Mouse (Mus musculus): ENCODE measurements around the gene Prr12. TPM values are rescaled to one million over a fixed set of nuclear protein-coding genes. Genes with fewer than 3 reads are reported as not detected.

Gene Prr12
- polyA plus RNA-seq, 1 experiment from 2014 or later = 15.0 TPM

- Histone ChIP-seq H3K9ac (ENCODE audit: low read length) (peak within 1 kb of the TSS; percentile 96), H3K4me1 (replicated peaks; ENCODE audit: control insufficient read depth, insufficient read depth, low read length) (peaks cover 18% of the 10 kb centered on the region), H3K27me3 (replicated peaks; ENCODE audit: control insufficient read depth, insufficient read depth, low read length) (no peaks in the 10 kb centered on the region), H3K4me3 (ENCODE audit: low read depth, low read length) (peak within 1 kb of the TSS; percentile 99), H3K27ac (ENCODE audit: low read depth) (peak within 1 kb of the TSS; percentile 95), H3K9me3 (ENCODE audit: control insufficient read depth, low read length) (no peaks in the 10 kb centered on the region), H3K4me2 (ENCODE audit: low read length) (peak within 1 kb of the TSS; percentile 64), H3K36me3 (ENCODE audit: control insufficient read depth, insufficient read depth, low read length) (peaks cover 30% of the 10 kb centered on the region)
- ATAC-seq (replicated peaks; ENCODE audit: low FRiP score, low TSS enrichment, low read depth) = peak; percentile 81
- peak; percentile 98 for DNase-seq (ENCODE audit: low spot score)
- WGBS = under 1% methylated on average over 69 of the region's 69 CpGs
Measured at GRCm38 (mm10) chr7:45015957-45016612, 36.6 kb downstream of the Prr12 start, which contains the start of gene Scaf1. TSS of gene Scaf1 (minus strand) at chr7:45016363.

- Histone ChIP-seq H3K27me3 (replicated peaks; ENCODE audit: control insufficient read depth, insufficient read depth, low read length) (no peaks in the 10 kb centered on the region), H3K4me2 (ENCODE audit: low read length) (peak overlapping the region; percentile 64), H3K9ac (ENCODE audit: low read length) (peak overlapping the region; percentile 96), H3K36me3 (ENCODE audit: control insufficient read depth, insufficient read depth, low read length) (peaks cover 35% of the 10 kb centered on the region), H3K4me3 (ENCODE audit: low read depth, low read length) (peak overlapping the region; percentile 99), H3K27ac (ENCODE audit: low read depth) (peak overlapping the region; percentile 95), H3K9me3 (ENCODE audit: control insufficient read depth, low read length) (no peaks in the 10 kb centered on the region), H3K4me1 (replicated peaks; ENCODE audit: control insufficient read depth, insufficient read depth, low read length) (peaks cover 18% of the 10 kb centered on the region)
- ATAC-seq (replicated peaks; ENCODE audit: low FRiP score, low TSS enrichment, low read depth) (no peak), DNase-seq (ENCODE audit: low spot score) (no peak)
- 1% methylated on average over 20 of the region's 20 CpGs for WGBS
Measured at GRCm38 (mm10) chr7:45015344-45015956, 37.2 kb downstream of the Prr12 start.

DNA sequence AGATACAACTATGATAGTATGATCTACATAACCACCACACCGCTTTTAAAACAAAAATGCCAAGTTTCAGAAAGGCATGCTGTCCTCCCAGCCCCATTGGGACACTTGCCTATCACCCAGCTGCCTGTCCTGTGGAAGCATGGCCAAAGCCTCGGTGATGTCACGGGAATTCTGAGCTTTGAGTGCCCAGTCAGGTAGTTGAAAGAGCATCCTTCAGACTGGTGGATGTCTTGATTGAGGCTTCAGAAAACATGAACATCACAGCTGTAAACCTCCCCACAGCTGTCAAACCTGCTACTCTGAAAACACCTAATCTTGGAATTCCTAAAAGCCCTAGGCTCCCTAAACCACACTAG lies 38.6 kb downstream of the Prr12 start:
- DNase-seq (ENCODE audit: low spot score) (no peak), ATAC-seq (replicated peaks; ENCODE audit: low FRiP score, low TSS enrichment, low read depth) (no peak)
- WGBS = 93% methylated on average over 3 of the region's 3 CpGs
- Histone ChIP-seq H3K27me3 (replicated peaks; ENCODE audit: control insufficient read depth, insufficient read depth, low read length) (no peaks in the 10 kb centered on the region), H3K9ac (ENCODE audit: low read length) (no peak overlapping the region), H3K9me3 (ENCODE audit: control insufficient read depth, low read length) (no peaks in the 10 kb centered on the region), H3K4me3 (ENCODE audit: low read depth, low read length) (no peak overlapping the region), H3K4me2 (ENCODE audit: low read length) (no peak overlapping the region), H3K36me3 (ENCODE audit: control insufficient read depth, insufficient read depth, low read length) (peaks cover 49% of the 10 kb centered on the region), H3K27ac (ENCODE audit: low read depth) (no peak overlapping the region), H3K4me1 (replicated peaks; ENCODE audit: control insufficient read depth, insufficient read depth, low read length) (peaks cover 16% of the 10 kb centered on the region)

DNA sequence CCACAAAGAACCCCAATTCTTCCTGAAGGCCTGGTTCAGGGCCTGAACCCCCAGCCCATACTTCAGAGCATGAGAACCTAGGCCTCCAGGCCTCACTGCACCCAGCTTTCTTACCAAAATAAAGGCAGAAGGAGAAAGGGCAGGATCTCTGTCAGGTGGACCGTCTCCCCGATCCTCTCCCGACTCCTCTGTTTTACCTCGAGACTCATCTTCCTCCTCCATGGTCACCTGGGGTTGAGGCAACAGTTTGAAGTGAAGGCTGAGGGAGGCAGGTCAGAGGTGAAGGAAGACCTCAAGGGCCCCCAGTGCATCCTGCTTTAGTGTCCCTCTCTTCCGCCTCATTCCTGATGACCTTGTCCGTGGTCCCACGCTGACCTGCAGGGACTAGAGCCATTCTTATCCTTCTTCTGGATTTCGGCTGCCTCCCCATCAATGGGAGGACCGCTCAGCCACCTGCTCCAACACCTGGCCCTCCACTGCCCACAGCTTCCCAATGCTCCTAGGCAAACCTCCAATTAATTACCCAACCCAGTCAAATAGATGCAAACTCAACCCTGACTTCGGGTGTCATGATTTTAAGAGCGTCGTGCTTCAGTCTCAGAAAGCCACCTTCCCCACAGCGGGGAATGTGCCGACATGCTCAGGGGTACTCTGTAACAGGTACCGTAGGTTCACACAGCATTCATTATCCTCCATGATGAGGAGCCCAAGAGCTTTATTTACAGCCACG lies 39.1 kb downstream of the Prr12 start:
- Histone ChIP-seq H3K9me3 (ENCODE audit: control insufficient read depth, low read length) (no peaks in the 10 kb centered on the region), H3K9ac (ENCODE audit: low read length) (no peak overlapping the region), H3K27me3 (replicated peaks; ENCODE audit: control insufficient read depth, insufficient read depth, low read length) (no peaks in the 10 kb centered on the region), H3K4me3 (ENCODE audit: low read depth, low read length) (no peak overlapping the region), H3K4me2 (ENCODE audit: low read length) (no peak overlapping the region), H3K36me3 (ENCODE audit: control insufficient read depth, insufficient read depth, low read length) (peaks cover 53% of the 10 kb centered on the region), H3K4me1 (replicated peaks; ENCODE audit: control insufficient read depth, insufficient read depth, low read length) (peaks cover 11% of the 10 kb centered on the region), H3K27ac (ENCODE audit: low read depth) (no peak overlapping the region)
- DNase-seq (ENCODE audit: low spot score) = no peak
- WGBS = 94% methylated on average over 16 of the region's 16 CpGs
- no peak for ATAC-seq (replicated peaks; ENCODE audit: low FRiP score, low TSS enrichment, low read depth)

DNA sequence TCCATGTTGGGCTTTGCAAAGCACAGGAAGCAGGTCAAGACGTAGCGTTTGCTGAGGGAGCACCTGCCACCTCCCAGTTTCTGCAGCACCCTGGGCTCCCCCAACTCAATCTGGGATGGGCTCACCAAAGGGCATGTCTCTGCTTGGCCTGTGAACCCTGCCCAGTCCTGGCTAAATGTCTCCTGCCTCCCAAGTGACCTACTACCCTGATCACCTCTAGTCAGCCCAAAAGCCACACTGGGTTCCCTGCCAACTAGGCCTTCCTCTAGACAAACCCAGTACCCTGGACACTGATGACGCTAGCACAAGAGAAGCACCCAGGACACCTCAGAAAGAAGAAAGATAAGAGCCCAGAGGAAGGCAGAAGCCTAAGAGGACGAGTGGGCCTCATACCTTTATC lies 39.9 kb downstream of the Prr12 start:
- H3K36me3 ChIP-seq (ENCODE audit: control insufficient read depth, insufficient read depth, low read length) = peaks cover 60% of the 10 kb centered on the region
- H3K27ac ChIP-seq (ENCODE audit: low read depth) = no peak overlapping the region
- no peak for DNase-seq (ENCODE audit: low spot score)
- ATAC-seq (replicated peaks; ENCODE audit: low FRiP score, low TSS enrichment, low read depth) = no peak
- H3K4me3 ChIP-seq (ENCODE audit: low read depth, low read length) = no peak overlapping the region
- WGBS = 82% methylated on average over 4 of the region's 4 CpGs
- no peak overlapping the region for H3K9ac ChIP-seq (ENCODE audit: low read length)
- H3K4me2 ChIP-seq (ENCODE audit: low read length) = no peak overlapping the region
- peaks cover 6% of the 10 kb centered on the region for H3K4me1 ChIP-seq (replicated peaks; ENCODE audit: control insufficient read depth, insufficient read depth, low read length)
- no peaks in the 10 kb centered on the region for H3K9me3 ChIP-seq (ENCODE audit: control insufficient read depth, low read length)
- no peaks in the 10 kb centered on the region for H3K27me3 ChIP-seq (replicated peaks; ENCODE audit: control insufficient read depth, insufficient read depth, low read length)

GRCm38 (mm10) chr7:45012011-45012410 lies 40.7 kb downstream of the Prr12 start:
- Histone ChIP-seq H3K4me3 (ENCODE audit: low read depth, low read length) (no peak overlapping the region), H3K27me3 (replicated peaks; ENCODE audit: control insufficient read depth, insufficient read depth, low read length) (no peaks in the 10 kb centered on the region), H3K27ac (ENCODE audit: low read depth) (no peak overlapping the region), H3K4me2 (ENCODE audit: low read length) (no peak overlapping the region), H3K36me3 (ENCODE audit: control insufficient read depth, insufficient read depth, low read length) (peaks cover 69% of the 10 kb centered on the region), H3K4me1 (replicated peaks; ENCODE audit: control insufficient read depth, insufficient read depth, low read length) (peaks cover 6% of the 10 kb centered on the region), H3K9me3 (ENCODE audit: control insufficient read depth, low read length) (no peaks in the 10 kb centered on the region), H3K9ac (ENCODE audit: low read length) (no peak overlapping the region)
- DNase-seq (ENCODE audit: low spot score) (no peak), ATAC-seq (replicated peaks; ENCODE audit: low FRiP score, low TSS enrichment, low read depth) (no peak)
- WGBS = 97% methylated on average over 6 of the region's 6 CpGs

- H3K36me3 ChIP-seq (ENCODE audit: control insufficient read depth, insufficient read depth, low read length) = peaks cover 97% of the 10 kb centered on the region
- no peak overlapping the region for H3K9ac ChIP-seq (ENCODE audit: low read length)
- WGBS = 97% methylated on average over 19 of the region's 19 CpGs
- no peak overlapping the region for H3K27ac ChIP-seq (ENCODE audit: low read depth)
- no peak overlapping the region for H3K4me3 ChIP-seq (ENCODE audit: low read depth, low read length)
- H3K9me3 ChIP-seq (ENCODE audit: control insufficient read depth, low read length) = no peaks in the 10 kb centered on the region
- no peaks in the 10 kb centered on the region for H3K4me1 ChIP-seq (replicated peaks; ENCODE audit: control insufficient read depth, insufficient read depth, low read length)
- ATAC-seq (replicated peaks; ENCODE audit: low FRiP score, low TSS enrichment, low read depth) (no peak), DNase-seq (ENCODE audit: low spot score) (no peak)
- no peaks in the 10 kb centered on the region for H3K27me3 ChIP-seq (replicated peaks; ENCODE audit: control insufficient read depth, insufficient read depth, low read length)
- no peak overlapping the region for H3K4me2 ChIP-seq (ENCODE audit: low read length)
Measured at GRCm38 (mm10) chr7:45008411-45008810, 44.3 kb downstream of the Prr12 start.

DNA sequence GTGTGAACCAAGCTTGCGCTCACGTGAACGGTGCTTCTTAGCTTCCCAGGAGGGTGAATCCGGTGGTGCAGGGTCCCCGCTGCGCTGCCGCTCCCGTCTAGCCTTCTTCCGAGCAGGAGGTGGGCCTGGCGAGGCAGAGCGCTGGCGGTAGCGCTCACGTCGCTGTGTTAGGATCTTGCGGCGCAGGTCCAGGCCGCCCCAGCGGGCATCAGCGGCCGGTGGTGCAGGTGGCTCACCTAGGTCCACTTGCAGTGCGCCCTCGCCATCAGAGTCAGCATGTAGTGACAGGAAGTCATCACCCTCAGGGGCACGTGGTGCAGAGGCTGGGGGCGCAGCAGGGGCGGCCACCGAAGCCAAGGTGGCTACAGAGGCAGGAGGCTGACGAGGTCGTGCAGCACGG lies 44.8 kb downstream of the Prr12 start:
- WGBS = 95% methylated on average over 30 of the region's 30 CpGs
- Histone ChIP-seq H3K9ac (ENCODE audit: low read length) (no peak overlapping the region), H3K27me3 (replicated peaks; ENCODE audit: control insufficient read depth, insufficient read depth, low read length) (no peaks in the 10 kb centered on the region), H3K4me3 (ENCODE audit: low read depth, low read length) (no peak overlapping the region), H3K27ac (ENCODE audit: low read depth) (no peak overlapping the region), H3K4me1 (replicated peaks; ENCODE audit: control insufficient read depth, insufficient read depth, low read length) (no peaks in the 10 kb centered on the region), H3K36me3 (ENCODE audit: control insufficient read depth, insufficient read depth, low read length) (peaks cover 97% of the 10 kb centered on the region), H3K4me2 (ENCODE audit: low read length) (no peak overlapping the region), H3K9me3 (ENCODE audit: control insufficient read depth, low read length) (no peaks in the 10 kb centered on the region)
- DNase-seq (ENCODE audit: low spot score) (no peak), ATAC-seq (replicated peaks; ENCODE audit: low FRiP score, low TSS enrichment, low read depth) (no peak)

All from intestine, embryonic 14.5 days (tissue).